Mouse (Mus musculus) erythroid progenitor cell, adult 5-6 weeks (primary cell): ENCODE measurements around the gene Zfp865. TPM values are rescaled to one million over a fixed set of nuclear protein-coding genes. Genes with fewer than 3 reads are reported as not detected.
"Not testable (repeated sequence)": the region's sequence is repeated elsewhere in the genome, so short reads cannot be mapped to it uniquely, and the experiment has no call there.

Experiments
- ATAC-seq: replicated peaks from 2 replicates; pipeline ENCODE4 v1.8.0; 2016; ENCODE audit warnings: moderate number of reproducible peaks, mild to moderate bottlenecking, moderate TSS enrichment, inconsistent platforms; ENCODE audit not compliant: poor library complexity, low FRiP score, severe bottlenecking
- total RNA-seq, 2 experiments: library from RNA; stranded (forward) in 1 of 2; stranded (reverse) in 1 of 2; fragments of 150-400 nt in 1 of 2; fragments of 186-747, 209-891 nt in 1 of 2; gene quantifications; 2 replicates each; pipeline versions ENCODE4 v1.2.3 to v1.2.4; 2015 to 2017; ENCODE audit warnings: low replicate concordance in 2 of 2

Gene Zfp865
- total RNA-seq, 2 experiments from 2014 or later: 6.3 to 9.2 TPM

DNA sequence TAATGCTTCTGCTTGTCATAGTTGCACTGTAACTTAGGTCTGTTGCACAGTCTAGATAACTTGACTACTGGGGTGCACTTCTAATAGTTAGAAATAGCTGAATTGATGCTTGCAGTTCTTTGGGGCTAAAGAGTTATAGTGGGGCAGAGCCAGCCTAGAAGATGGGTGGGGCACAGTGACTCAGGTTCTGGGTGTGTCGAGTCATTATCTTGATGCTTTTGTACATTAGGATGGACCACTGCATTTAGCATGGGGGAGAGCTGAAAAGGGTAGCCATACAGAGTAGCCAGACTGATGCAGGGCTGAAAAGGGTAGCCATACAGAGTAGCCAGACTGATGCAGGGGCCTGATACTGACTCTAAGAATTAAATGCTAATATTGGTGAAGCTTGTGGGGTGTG, 53.4 kb downstream of the Zfp865 start:
- peak; percentile 89 for ATAC-seq

DNA sequence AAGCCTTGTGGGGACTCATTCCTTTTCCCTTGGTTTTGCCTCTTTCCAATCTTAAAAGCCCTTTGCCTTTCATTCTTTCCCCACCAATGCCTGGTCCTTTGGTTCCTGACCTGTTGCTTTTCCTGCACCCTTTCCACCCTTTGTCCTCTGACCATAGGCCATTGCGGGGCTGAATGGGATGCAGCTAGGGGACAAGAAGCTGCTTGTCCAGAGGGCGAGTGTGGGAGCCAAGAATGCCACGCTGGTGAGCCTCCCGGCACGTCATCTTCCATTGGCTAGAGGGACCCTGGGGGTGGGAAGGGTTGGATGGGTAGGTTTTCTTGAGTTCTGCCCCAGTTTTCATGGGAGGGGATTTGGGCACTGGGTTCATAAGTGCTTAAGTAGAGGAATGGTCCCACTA, 54.8 kb downstream of the Zfp865 start:
- ATAC-seq: no peak

DNA sequence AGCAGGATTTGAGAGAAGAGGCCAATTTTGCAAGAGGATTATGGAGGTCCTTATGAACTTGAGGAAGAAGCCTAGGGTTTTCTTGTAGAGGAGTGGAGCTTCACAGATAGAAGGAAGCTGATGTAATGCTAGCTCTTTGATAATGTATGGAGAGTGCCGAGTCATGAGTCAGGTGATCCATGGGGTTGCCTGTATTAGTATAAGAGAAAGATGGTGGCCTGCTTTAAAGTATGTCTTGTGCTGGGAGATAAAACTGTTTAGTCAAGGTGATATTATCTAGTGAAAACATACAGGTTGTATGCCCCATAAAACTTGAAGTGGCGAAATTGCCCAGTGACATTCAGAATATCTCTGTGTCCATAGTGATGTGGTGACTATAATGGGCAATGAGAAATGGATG, 56.8 kb downstream of the Zfp865 start:
- ATAC-seq: no peak

DNA sequence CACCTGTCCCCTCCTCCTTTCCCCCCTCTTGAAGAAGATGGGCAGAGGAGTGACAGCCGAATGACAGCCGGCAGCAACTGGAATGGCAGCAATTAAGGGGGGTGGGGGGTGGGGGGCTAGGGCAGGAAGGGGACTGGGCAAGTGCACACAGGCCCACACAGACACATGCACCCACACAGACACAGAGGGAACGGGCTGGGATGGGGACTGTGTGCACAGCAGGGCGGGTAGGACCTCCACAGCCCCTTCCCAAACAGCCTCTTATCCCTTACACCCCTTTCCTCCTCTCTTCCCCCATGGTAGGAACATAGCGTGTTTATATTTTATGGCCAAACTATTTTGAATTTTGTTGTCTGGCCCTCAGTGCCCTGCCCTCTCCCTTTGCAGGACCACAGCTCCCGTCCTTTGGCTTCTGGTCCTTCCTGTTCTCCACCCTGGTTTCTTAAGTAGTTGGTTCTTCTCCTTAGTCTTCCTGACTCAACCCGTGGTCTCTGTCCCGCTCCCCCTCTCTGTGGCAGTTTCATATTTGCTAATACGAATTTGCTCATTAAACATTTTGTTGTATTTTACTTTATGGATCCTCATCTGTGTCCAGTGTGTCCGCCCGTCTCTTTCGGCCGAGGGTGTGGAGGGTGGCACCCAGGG, 59.3 kb downstream of the Zfp865 start:
- ATAC-seq: not testable (repeated sequence)

DNA sequence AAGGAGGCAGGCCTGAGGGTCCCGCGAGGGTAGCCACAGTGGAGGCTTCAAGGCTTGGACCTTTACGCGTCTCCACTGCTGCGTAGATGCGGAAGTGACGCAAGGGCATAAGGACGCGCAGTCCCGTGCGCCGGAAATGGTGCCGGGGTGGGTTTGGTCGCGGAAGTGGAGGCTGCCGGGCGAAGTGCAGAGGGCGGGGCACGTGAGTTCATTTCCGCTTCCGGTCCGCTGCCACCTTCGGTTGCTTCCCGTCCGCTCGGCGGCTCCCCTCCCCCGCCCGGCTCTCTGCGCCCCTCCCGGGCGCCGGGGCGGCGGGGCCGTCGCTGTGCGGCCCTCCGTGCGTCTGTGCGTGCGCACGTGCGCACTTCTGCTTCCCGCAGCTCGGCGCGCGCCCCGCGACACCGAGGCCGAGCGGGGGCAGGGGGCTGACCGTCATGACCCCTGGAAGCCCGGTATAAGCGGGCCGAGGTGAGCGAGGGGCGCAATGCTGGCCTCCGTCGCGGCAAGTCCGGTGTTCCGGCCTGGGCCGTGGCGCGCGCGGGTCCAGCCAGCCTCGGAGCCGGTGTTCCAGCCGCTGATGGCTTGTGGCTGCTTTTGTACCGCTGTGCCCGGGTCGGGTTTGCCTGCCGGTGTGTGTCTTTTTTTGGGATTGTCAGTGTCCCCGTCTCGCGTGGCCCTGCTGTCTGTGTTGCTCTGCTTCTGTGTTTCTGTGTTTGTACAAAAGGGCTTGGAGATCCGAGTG, 60.0 kb downstream of the Zfp865 start, which contains the start of gene Epn1:
Gene Epn1 (plus strand): TSS at position 226 of the 742 bp plus-strand sequence.
- peak; percentile 92 for ATAC-seq

DNA sequence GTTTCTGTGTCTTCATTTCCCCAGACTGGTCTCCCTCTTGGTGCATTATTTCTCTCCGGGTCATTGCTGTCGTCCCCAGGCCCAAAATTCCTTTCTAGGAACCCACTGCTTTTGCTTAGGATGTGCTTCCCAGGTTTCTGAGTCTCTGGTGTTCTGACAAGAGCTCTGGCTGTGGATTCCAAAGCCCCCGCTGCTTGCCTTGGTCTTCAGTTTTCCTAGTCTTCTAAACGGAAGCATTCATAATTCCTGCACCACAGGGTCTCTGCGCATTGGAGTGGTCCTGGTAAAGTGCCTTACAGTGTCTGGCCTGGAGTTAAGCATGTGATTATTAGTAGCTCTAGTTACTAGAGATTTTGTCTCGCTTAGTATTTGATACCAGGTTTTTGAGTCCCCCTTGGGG, 60.6 kb downstream of the Zfp865 start:
- ATAC-seq: no peak

DNA sequence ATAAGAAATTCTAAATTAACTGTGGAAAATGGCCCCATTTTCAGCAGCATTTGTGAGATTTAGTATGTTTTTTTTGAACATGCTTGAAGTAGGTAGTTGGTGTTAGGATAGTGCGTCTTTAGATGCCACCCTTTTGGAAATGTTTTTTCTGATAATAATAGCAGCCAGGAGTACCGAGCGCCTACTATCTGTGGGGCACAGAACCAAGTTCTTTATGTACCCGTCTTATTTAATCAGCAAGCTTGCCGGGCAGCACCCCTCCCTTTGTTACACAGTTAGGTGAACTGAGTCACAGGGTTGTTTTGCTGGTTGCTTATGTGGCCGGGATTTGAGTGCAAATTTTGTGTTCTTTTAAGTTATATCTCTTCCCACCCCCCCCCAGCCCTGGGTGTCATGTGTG, 61.1 kb downstream of the Zfp865 start:
- peak; percentile 71 for ATAC-seq

DNA sequence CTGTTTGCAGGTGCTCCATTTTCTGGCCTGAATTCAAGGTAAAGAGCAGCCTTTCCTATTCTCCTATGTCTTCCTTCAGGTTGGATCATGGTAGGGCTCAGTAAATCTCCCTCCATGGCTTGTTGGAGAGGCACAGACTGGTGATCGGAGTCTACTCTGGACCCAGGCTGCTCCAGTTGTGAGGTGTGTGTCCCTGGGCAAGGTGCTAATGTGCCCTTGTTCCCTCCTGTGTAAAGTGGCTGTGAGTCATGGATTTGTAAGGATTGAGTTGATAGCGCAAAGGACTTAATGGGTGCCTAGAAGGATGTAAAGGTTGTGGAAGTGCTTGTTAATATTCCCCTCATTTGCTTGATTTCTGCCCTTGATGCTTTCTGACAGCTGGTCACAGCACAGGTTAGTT, 61.8 kb downstream of the Zfp865 start:
- no peak for ATAC-seq

DNA sequence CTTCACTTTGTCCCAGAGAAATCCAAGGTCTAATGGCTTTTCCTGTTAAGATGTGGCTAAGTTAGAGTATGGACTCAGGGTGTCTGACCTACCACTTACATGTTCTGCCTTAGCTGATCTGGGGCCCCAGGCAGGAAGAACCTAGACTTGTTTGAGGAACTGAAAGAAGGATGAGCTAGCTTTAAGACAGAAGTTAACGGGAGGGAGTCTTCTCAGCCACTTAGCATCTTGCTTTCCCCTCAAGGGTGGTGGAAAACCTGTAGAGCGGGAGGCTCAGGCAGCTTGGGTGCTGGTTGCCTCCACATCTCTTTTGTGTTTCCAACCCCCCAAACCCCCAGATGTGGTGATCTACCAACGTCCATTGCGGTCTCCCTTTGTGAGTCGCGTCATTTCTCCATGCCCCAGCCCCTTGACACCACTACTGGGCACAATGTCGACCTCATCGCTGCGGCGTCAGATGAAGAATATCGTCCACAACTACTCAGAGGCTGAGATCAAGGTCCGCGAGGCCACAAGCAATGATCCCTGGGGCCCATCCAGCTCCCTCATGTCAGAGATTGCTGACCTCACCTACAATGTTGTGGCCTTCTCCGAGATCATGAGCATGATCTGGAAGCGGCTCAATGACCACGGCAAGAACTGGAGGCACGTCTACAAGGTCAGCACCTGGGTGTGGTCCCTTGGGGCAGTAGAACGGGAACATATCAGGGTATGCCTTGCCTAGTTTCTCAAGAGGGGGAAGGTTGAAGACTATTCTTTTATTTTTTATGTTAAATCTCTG, 63.3 kb downstream of the Zfp865 start:
- no peak for ATAC-seq

DNA sequence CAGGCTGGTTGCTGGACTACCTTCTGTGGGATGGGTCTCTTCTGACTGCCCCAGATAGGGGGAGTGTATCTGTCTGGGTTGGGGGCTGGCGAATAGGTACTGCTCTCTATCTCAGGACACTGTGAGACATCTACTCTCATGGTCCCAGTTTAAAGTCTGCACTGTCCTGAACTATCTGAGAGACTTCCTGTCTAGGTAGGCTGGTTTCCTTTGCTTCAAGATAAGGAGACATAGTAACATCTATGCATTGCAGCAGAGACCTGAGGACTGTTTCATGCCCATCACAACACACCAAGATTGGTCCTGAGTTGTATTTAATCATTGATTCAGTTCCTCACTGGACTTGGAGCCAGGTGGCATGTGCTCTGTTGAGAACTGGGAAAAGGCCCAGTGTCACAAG, 65.3 kb downstream of the Zfp865 start:
- no peak for ATAC-seq

Other genes with a start within 250 kb of the Zfp865 start
- gene Fam71e2, start 249.1 kb upstream of the Zfp865 start, total RNA-seq (2015; ENCODE audit: low replicate concordance): not detected in 2 replicates
- gene Fam71e2, start 249.1 kb upstream of the Zfp865 start, total RNA-seq (2017; ENCODE audit: low replicate concordance): not detected in 2 replicates
- gene Il11, start 237.5 kb upstream of the Zfp865 start, total RNA-seq (2015; ENCODE audit: low replicate concordance): not detected in 2 replicates
- gene Il11, start 237.5 kb upstream of the Zfp865 start, total RNA-seq (2017; ENCODE audit: low replicate concordance): not detected in 2 replicates
- gene Tmem190, start 237.4 kb upstream of the Zfp865 start, total RNA-seq (2015; ENCODE audit: low replicate concordance): not detected in 2 replicates
- not detected in 2 replicates for gene Tmem190, start 237.4 kb upstream of the Zfp865 start, total RNA-seq (2017; ENCODE audit: low replicate concordance)
- 2.9 TPM in 1 of 2 replicates, not detected in the other for gene Tmem238, start 230.7 kb upstream of the Zfp865 start, total RNA-seq (2015; ENCODE audit: low replicate concordance)
- 0.90 and 0.98 TPM in 2 replicates for gene Tmem238, start 230.7 kb upstream of the Zfp865 start, total RNA-seq (2017; ENCODE audit: low replicate concordance)
- gene Rpl28, start 227.5 kb upstream of the Zfp865 start, total RNA-seq (2015; ENCODE audit: low replicate concordance): 603 and 642 TPM in 2 replicates
- gene Rpl28, start 227.5 kb upstream of the Zfp865 start, total RNA-seq (2017; ENCODE audit: low replicate concordance): 83.6 and 269 TPM in 2 replicates
- 686 and 831 TPM in 2 replicates for gene Ube2s, start 207.8 kb upstream of the Zfp865 start, total RNA-seq (2015; ENCODE audit: low replicate concordance)
- gene Ube2s, start 207.8 kb upstream of the Zfp865 start, total RNA-seq (2017; ENCODE audit: low replicate concordance): 310 and 437 TPM in 2 replicates
- gene Shisa7, start 175.7 kb upstream of the Zfp865 start, total RNA-seq (2015; ENCODE audit: low replicate concordance): not detected in 2 replicates
- not detected in 2 replicates for gene Shisa7, start 175.7 kb upstream of the Zfp865 start, total RNA-seq (2017; ENCODE audit: low replicate concordance)
- gene Isoc2b, start 150.1 kb upstream of the Zfp865 start, total RNA-seq (2015; ENCODE audit: low replicate concordance): not detected in 2 replicates
- 1.5 TPM in 1 of 2 replicates, not detected in the other for gene Isoc2b, start 150.1 kb upstream of the Zfp865 start, total RNA-seq (2017; ENCODE audit: low replicate concordance)
- 2.2 TPM in 1 of 2 replicates, not detected in the other for gene Isoc2a, start 143.2 kb upstream of the Zfp865 start, total RNA-seq (2015; ENCODE audit: low replicate concordance)
- gene Isoc2a, start 143.2 kb upstream of the Zfp865 start, total RNA-seq (2017; ENCODE audit: low replicate concordance): 0.26 and 1.8 TPM in 2 replicates
- gene Gm36210, start 113.9 kb upstream of the Zfp865 start, total RNA-seq (2015; ENCODE audit: low replicate concordance): not detected in 2 replicates
- gene Gm36210, start 113.9 kb upstream of the Zfp865 start, total RNA-seq (2017; ENCODE audit: low replicate concordance): not detected in 2 replicates
- 7.1 and 8.6 TPM in 2 replicates for gene Zfp628, start 105.2 kb upstream of the Zfp865 start, total RNA-seq (2015; ENCODE audit: low replicate concordance)
- gene Zfp628, start 105.2 kb upstream of the Zfp865 start, total RNA-seq (2017; ENCODE audit: low replicate concordance): 4.6 and 11.6 TPM in 2 replicates
- 2.9 TPM in 1 of 2 replicates, not detected in the other for gene Nat14, start 98.3 kb upstream of the Zfp865 start, total RNA-seq (2015; ENCODE audit: low replicate concordance)
- 0.64 and 4.4 TPM in 2 replicates for gene Nat14, start 98.3 kb upstream of the Zfp865 start, total RNA-seq (2017; ENCODE audit: low replicate concordance)
- not detected in 2 replicates for gene Ssc5d, start 94.6 kb upstream of the Zfp865 start, total RNA-seq (2015; ENCODE audit: low replicate concordance)
- gene Ssc5d, start 94.6 kb upstream of the Zfp865 start, total RNA-seq (2017; ENCODE audit: low replicate concordance): not detected in 2 replicates
- gene Sbk2, start 56.0 kb upstream of the Zfp865 start, total RNA-seq (2015; ENCODE audit: low replicate concordance): not detected in 2 replicates
- gene Sbk2, start 56.0 kb upstream of the Zfp865 start, total RNA-seq (2017; ENCODE audit: low replicate concordance): not detected in 2 replicates
- gene Sbk3, start 49.2 kb upstream of the Zfp865 start, total RNA-seq (2015; ENCODE audit: low replicate concordance): not detected in 2 replicates
- not detected in 2 replicates for gene Sbk3, start 49.2 kb upstream of the Zfp865 start, total RNA-seq (2017; ENCODE audit: low replicate concordance)
- 9.2 TPM in 1 of 2 replicates, not detected in the other for gene Zfp579, start 24.2 kb upstream of the Zfp865 start, total RNA-seq (2015; ENCODE audit: low replicate concordance)
- gene Zfp579, start 24.2 kb upstream of the Zfp865 start, total RNA-seq (2017; ENCODE audit: low replicate concordance): 1.8 TPM in 1 of 2 replicates, not detected in the other
- 4.7 and 16.3 TPM in 2 replicates for gene Zfp524, start 6.0 kb upstream of the Zfp865 start, total RNA-seq (2015; ENCODE audit: low replicate concordance)
- 0.64 and 3.2 TPM in 2 replicates for gene Zfp524, start 6.0 kb upstream of the Zfp865 start, total RNA-seq (2017; ENCODE audit: low replicate concordance)
- 11.9 and 14.7 TPM in 2 replicates for gene Fiz1, start 5.7 kb upstream of the Zfp865 start, total RNA-seq (2015; ENCODE audit: low replicate concordance)
- gene Fiz1, start 5.7 kb upstream of the Zfp865 start, total RNA-seq (2017; ENCODE audit: low replicate concordance): 5.6 and 9.1 TPM in 2 replicates
- 5.0 TPM in 1 of 2 replicates, not detected in the other for gene Gm44973, start 4.9 kb upstream of the Zfp865 start, total RNA-seq (2015; ENCODE audit: low replicate concordance)
- 1.4 TPM in 1 of 2 replicates, not detected in the other for gene Gm44973, start 4.9 kb upstream of the Zfp865 start, total RNA-seq (2017; ENCODE audit: low replicate concordance)
- gene Ccdc106, start 177 bp downstream of the Zfp865 start, total RNA-seq (2015; ENCODE audit: low replicate concordance): not detected in 2 replicates
- not detected in 2 replicates for gene Ccdc106, start 177 bp downstream of the Zfp865 start, total RNA-seq (2017; ENCODE audit: low replicate concordance)
- gene 4632433K11Rik, start 13.7 kb downstream of the Zfp865 start, total RNA-seq (2015; ENCODE audit: low replicate concordance): not detected in 2 replicates
- gene 4632433K11Rik, start 13.7 kb downstream of the Zfp865 start, total RNA-seq (2017; ENCODE audit: low replicate concordance): not detected in 2 replicates
- gene Zfp784, start 18.1 kb downstream of the Zfp865 start, total RNA-seq (2015; ENCODE audit: low replicate concordance): 0.42 and 1.8 TPM in 2 replicates
- 0.90 TPM in 1 of 2 replicates, not detected in the other for gene Zfp784, start 18.1 kb downstream of the Zfp865 start, total RNA-seq (2017; ENCODE audit: low replicate concordance)
- not detected in 2 replicates for gene Zfp580, start 31.2 kb downstream of the Zfp865 start, total RNA-seq (2015; ENCODE audit: low replicate concordance)
- gene Zfp580, start 31.2 kb downstream of the Zfp865 start, total RNA-seq (2017; ENCODE audit: low replicate concordance): not detected in 2 replicates
- 93.0 and 138 TPM in 2 replicates for gene U2af2, start 41.8 kb downstream of the Zfp865 start, total RNA-seq (2015; ENCODE audit: low replicate concordance)
- gene U2af2, start 41.8 kb downstream of the Zfp865 start, total RNA-seq (2017; ENCODE audit: low replicate concordance): 83.8 and 99.2 TPM in 2 replicates
- 84.3 and 88.3 TPM in 2 replicates for gene Epn1, start 59.9 kb downstream of the Zfp865 start, total RNA-seq (2015; ENCODE audit: low replicate concordance)
- gene Epn1, start 59.9 kb downstream of the Zfp865 start, total RNA-seq (2017; ENCODE audit: low replicate concordance): 75.9 and 127 TPM in 2 replicates
- not detected in 2 replicates for gene Rfpl4, start 96.6 kb downstream of the Zfp865 start, total RNA-seq (2015; ENCODE audit: low replicate concordance)
- not detected in 2 replicates for gene Rfpl4, start 96.6 kb downstream of the Zfp865 start, total RNA-seq (2017; ENCODE audit: low replicate concordance)
- gene Rasl2-9, start 105.6 kb downstream of the Zfp865 start, total RNA-seq (2015; ENCODE audit: low replicate concordance): not detected in 2 replicates
- not detected in 2 replicates for gene Rasl2-9, start 105.6 kb downstream of the Zfp865 start, total RNA-seq (2017; ENCODE audit: low replicate concordance)
- not detected in 2 replicates for gene Vmn1r55, start 129.3 kb downstream of the Zfp865 start, total RNA-seq (2015; ENCODE audit: low replicate concordance)
- gene Vmn1r55, start 129.3 kb downstream of the Zfp865 start, total RNA-seq (2017; ENCODE audit: low replicate concordance): 0.13 TPM in 1 of 2 replicates, not detected in the other
- gene Vmn1r56, start 176.4 kb downstream of the Zfp865 start, total RNA-seq (2015; ENCODE audit: low replicate concordance): not detected in 2 replicates
- not detected in 2 replicates for gene Vmn1r56, start 176.4 kb downstream of the Zfp865 start, total RNA-seq (2017; ENCODE audit: low replicate concordance)
- gene Vmn1r57, start 198.1 kb downstream of the Zfp865 start, total RNA-seq (2015; ENCODE audit: low replicate concordance): not detected in 2 replicates
- gene Vmn1r57, start 198.1 kb downstream of the Zfp865 start, total RNA-seq (2017; ENCODE audit: low replicate concordance): not detected in 2 replicates